Mouse (Mus musculus) v-Abl transformed pro-B cells (cell line): Measurements from ENCODE around the gene Krt16.

Source experiments
- in situ Hi-C, 2 experiments: fragments of 400-800 bp; cut with MboI; formaldehyde crosslinking; loops; one replicate each; pipeline ENCODE4 v1.15.1; 2025; ENCODE audit not compliant: unreplicated experiment in 2 of 2

Gene Krt16

GRCm38 (mm10) chr11:100248852-100249465 is at the start of gene Krt16:
Krt16 (minus strand) TSS chr11:100248902.
- in situ Hi-C loops = no loop called here

GRCm38 (mm10) chr11:100297801-100298200 is 49.1 kb upstream of the Krt16 start:
- in situ Hi-C loops = loop anchor here (5.0 to 25.0 kb wide), 4 partner anchors 836 to 1310 kb away; partner anchors contain the start of gene Gjd3 (in 2 of the 2)

DNA sequence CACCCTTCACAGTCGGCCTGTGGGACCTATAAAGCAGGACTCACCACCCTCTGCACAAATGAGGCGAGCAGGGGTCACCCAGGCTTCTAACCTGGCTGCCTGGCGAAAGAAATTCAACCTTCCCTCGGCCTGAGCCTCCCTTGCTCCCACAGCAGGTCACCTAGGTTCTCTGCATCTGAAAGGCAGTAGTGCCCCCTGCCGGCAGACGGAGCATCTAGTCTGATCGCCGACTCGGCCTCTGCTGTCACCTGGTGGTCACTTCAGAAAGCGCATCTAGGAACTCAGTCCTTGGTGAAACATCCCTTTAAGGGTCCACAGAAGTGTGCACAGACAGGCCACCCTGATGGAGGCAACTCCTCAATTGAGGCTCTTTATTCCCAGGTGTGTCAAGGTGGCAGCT is 46.6 kb upstream of the Krt16 start:
- in situ Hi-C loops = loop anchor here (5.0 to 25.0 kb wide), 4 partner anchors 833 to 1308 kb away; partner anchors contain the start of gene Gjd3 (in 2 of the 2)

GRCm38 (mm10) chr11:100292884-100293283 is 44.2 kb upstream of the Krt16 start:
- in situ Hi-C loops = loop anchor here (10.0 to 25.0 kb wide), 2 partner anchors 978 to 1306 kb away; partner anchors contain the start of gene Gjd3 (in 2 of the 2)

GRCm38 (mm10) chr11:100290235-100290634 is 41.5 kb upstream of the Krt16 start:
- in situ Hi-C loops = loop anchor here (10.0 to 25.0 kb wide), 2 partner anchors 975 to 1303 kb away; partner anchors contain the start of gene Gjd3 (in 2 of the 2)

DNA sequence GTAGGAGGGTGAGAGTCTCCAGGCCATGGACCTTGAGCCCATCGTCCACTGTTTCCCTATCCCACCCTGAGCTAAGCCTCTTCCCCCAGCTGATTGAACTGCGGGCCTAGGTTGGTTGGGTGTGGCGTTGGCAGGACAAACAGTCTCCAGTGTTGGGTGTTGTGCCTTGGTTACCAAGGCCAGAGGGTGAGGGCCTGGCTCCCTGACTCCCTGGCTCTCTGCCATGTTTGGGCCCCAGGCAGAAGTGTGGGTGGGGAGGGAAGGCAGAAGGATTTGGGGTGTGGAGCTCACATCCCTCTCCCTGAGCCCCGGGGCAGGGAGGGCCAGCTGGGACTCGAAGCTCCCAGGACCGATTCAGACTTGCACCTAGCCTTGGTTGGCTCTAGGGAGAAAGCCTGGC is 40.2 kb upstream of the Krt16 start:
- in situ Hi-C loops = loop anchor here (5.0 to 25.0 kb wide), 3 partner anchors 822 to 1302 kb away; partner anchors contain the start of genes Gjd3 (in 2 of the 2) and Krt25 (in 1 of the 2)

DNA sequence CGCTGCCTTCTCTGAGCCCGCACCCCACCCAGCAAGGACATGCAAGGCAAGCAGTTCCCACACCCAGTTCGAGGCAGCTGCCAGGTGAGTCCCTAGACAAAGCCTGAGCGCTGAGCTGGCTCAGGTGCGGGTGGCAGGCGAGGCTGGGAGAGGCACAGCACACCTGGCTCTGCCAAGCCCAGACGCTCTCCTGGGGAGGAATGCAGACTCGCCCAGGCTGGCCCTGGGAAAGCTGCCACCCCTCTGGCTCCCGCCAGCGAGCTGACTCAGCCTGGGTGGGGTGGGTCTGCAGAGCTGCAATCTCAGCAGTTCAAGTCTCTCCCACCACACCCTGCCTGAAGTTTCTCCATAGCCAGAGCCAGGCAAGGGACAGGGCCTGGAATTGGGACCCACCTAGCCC is 38.3 kb upstream of the Krt16 start:
- in situ Hi-C loops = loop anchor here (5.0 to 25.0 kb wide), 3 partner anchors 820 to 1300 kb away; partner anchors contain the start of genes Gjd3 (in 2 of the 2) and Krt25 (in 1 of the 2)

DNA sequence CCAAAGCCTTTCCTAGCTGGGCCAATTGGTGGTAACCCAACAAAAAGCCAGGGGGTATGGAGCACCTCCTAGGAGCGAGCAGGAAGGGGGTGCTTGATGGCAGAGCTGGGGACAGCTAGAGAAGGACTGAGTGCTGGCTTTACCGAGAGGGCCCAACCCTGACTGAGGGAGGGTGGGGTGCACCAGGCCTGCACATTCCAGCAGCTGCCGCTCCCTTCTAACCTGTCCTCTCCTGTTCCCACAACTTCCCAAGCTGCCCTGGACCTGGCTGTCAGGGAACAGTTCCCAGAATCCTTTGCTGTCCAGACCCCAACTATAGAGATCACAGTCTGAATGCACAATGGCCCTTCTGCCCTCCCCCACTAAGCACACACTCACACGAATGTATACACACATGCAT is 36.3 kb upstream of the Krt16 start:
- in situ Hi-C loops = loop anchor here (5.0 to 25.0 kb wide), 4 partner anchors 818 to 1298 kb away; partner anchors contain the start of genes Gjd3 (in 2 of the 2) and Krt25 (in 1 of the 2)

- in situ Hi-C loops = loop anchor here (5.0 to 25.0 kb wide), 2 partner anchors 900 to 1295 kb away; partner anchors contain the start of gene Gjd3 (in 2 of the 2)
These were observed 33.8 kb upstream of the Krt16 start for GRCm38 (mm10) chr11:100282549-100282948.

DNA sequence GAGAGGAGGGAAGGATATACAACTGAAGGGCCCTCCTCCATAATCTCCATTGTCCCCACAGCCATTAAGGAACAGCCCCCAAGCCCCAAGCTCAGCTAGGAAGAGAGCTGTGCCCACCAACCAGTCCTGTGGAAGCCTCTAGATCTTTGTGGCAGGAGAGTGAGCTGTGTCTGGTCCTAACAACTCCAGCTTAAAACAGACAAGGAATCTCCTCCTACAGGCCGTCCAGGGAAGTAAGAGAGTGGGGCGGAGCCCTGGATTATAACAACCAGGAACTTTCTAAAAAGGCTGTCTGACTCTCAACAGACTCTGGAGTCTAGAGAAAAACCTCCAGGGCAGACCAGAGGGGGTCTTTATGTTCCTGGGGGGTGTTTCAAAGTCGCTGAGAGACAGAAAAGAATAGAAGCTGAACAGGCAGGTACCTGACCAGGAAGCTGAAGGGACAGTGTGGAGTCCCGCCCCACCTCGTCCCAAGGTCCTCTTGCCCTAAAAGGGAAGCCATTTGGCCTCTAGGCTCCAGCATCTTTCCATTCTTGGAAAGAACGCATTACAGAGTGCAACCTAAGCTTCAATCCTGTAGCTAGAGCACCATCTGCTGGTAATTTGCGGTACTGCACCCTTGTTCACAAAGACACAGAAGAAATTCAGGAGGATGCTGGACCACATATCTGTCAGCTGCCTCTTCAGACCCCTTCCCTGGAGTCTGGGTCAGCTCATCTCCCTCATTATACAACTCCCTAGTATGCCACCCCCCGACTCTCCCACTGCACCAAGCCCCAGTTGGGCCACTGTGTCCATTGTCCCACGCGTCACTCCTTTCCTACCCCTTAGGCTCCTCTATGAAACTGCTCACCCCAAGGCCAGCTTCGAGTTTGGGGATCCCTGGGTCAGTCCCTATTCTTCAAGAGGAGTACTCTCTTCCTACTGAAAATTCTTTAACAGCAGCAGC is 33.2 kb upstream of the Krt16 start:
- in situ Hi-C loops = loop anchor here (5.0 to 25.0 kb wide), 2 partner anchors 900 to 1295 kb away; partner anchors contain the start of gene Gjd3 (in 2 of the 2)

GRCm38 (mm10) chr11:100278759-100279158 is 30.1 kb upstream of the Krt16 start:
- in situ Hi-C loops = loop anchor here (25.0 kb wide), 1 partner anchor 1291 kb away; the partner anchor contains the start of gene Gjd3 (in 2 of the 2)

DNA sequence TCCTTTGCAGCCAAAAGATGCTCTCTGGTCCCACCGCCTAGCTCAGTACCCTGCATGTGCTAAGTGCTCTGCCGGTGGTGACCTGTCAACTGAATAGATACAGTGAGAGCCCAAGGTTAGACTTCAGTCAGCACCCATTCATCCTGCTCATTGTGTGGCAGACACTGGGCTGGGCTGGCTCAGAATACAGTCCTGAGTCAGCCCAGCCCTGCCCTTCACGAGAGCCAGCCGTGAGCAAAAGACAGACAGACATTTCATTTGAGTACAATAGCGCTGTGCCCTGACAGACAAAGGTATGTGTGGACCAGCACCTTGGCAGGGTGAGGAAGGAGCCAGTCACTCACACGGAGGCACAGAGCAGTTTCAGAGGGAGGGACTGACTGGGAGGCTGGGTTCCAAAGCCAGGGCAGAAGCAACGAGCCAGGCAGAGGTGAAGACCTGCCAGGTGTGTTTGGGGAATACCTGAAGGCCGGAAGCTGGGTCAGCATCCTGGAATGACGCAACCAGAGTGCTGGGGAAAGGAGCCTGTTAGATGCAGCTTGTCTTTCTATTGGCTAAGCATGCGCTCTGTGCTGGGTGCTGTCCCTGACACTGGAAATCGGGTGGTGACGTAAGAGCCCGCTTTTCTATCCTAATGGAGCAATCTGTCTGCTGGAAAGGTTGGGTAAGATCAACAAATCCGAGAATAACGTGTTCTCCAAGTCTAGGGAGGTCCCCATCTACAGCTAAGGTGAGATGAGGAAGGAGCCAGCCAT is 29.2 kb upstream of the Krt16 start:
- in situ Hi-C loops = loop anchor here (25.0 kb wide), 1 partner anchor 1291 kb away; the partner anchor contains the start of gene Gjd3 (in 2 of the 2)

- in situ Hi-C loops = loop anchor here (25.0 kb wide), 1 partner anchor 1288 kb away; the partner anchor contains the start of gene Gjd3 (in 2 of the 2)
These were observed 26.8 kb upstream of the Krt16 start for GRCm38 (mm10) chr11:100275466-100275865.

GRCm38 (mm10) chr11:100274719-100275118 is 26.0 kb upstream of the Krt16 start:
- in situ Hi-C loops = loop anchor here (25.0 kb wide), 1 partner anchor 1287 kb away; the partner anchor contains the start of gene Gjd3 (in 2 of the 2)

DNA sequence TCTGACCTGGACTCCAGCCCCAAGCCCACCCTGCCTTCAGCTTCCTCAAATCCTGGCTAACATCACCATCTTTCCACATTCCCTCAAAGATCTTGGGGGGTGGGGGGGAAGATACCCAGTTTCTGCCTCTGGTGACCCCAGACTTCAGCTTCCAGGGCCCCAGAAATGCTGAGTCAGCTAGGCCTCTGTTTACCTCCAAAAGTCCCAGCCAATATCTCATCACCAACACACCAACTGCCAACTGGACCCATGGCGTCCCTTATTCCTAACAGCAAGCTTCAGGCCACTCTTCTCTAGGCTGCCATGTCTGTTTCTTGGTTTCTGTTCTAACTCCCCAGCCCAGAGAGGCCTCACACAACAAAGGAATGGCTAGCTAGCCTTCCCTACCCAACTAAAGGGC is 23.2 kb upstream of the Krt16 start:
- in situ Hi-C loops = no loop called here

DNA sequence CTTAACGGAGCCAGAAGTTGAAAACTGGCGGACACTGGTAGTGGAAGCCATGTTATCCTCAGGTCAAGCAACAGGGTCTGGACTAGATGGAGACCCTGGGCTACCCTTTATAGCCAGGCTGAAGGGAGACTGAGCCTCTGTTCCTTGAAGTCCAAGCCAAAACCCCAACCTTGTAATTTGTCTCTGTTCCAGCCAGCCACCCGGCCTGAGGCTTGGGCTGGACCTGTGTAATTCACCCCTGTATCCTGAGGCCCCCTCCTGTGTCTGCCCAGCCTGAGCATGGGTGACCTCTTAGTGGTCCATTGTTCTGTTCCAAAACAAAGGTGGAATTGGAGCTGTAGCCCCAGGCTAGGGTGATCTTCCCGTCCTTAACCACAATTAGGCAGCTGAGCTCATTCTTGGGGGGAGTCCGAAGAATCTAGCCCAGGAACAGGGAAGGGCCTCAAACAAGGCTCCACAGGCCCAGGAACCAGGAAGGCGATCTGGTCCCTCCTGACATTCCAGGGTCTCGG is 21.2 kb upstream of the Krt16 start, which contains the start of gene Krt42:
TSS of gene Krt42 (minus strand) at position 51 of the 512 bp plus-strand sequence.
- in situ Hi-C loops = no loop called here

- in situ Hi-C loops = no loop called here
These were observed 13.6 kb upstream of the Krt16 start for GRCm38 (mm10) chr11:100262058-100262980.

DNA sequence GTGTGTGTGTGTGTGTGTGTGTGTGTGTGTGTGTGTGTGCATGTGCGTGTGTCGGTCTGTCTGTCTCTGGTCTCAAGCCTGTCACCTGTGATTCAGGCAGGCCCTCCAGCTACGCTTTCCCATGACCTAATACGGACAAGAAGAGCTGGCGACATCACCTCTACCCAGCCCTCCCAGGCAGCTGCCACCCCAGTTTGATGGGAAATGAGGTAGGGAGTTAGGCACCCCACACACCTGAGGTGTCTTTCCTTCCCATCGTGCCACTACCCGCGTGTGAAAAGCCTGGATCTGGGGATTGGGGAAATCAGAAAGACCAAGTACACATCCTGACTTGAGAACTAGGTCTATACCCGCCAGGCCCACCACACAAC is 12.5 kb upstream of the Krt16 start:
- in situ Hi-C loops = no loop called here
